Mouse (Mus musculus) liver, adult 2 months (tissue): ENCODE data around the gene Prdx6b. TPM values are rescaled to one million over a fixed set of nuclear protein-coding genes. Genes with fewer than 3 reads are reported as not detected.
A peak's percentile ranks its signal among the peaks of the same experiment; 100 is the strongest.

ENCODE experiments used
- DNase-seq: peaks from one replicate; pipeline ENCODE4 v3.0.0-alpha.2; 2011; ENCODE audit warnings: low read depth, low spot score; ENCODE audit errors: extremely low read depth
- H3K27ac ChIP-seq: fragments of 200-500 bp; replicated peaks from 2 replicates; pipeline ENCODE4 v1.5.1; 2012; ENCODE audit warnings: low read depth, mild to moderate bottlenecking, control low read depth, inconsistent platforms, low read length; ENCODE audit not compliant: insufficient read depth
- H3K27me3 ChIP-seq: fragments of 200-500 bp; 2 replicates; pipeline ENCODE4 v1.6.1; 2012; ENCODE audit warnings: mild to moderate bottlenecking, moderate library complexity, low read length, inconsistent platforms; ENCODE audit not compliant: control insufficient read depth, insufficient read depth
- H3K36me3 ChIP-seq: fragments of 200-500 bp; 2 replicates; pipeline ENCODE4 v1.6.1; 2012; ENCODE audit warnings: low read length, inconsistent platforms; ENCODE audit not compliant: control insufficient read depth, insufficient read depth
- H3K4me1 ChIP-seq: fragments of 200-500 bp; 2 replicates; pipeline ENCODE4 v1.6.1; 2011; ENCODE audit warnings: low read length; ENCODE audit not compliant: control insufficient read depth, insufficient read depth
- H3K4me3 ChIP-seq: fragments of 200-500 bp; 2 replicates; pipeline ENCODE4 v1.5.1; 2011; ENCODE audit warnings: low read depth, mild to moderate bottlenecking, control low read depth, low read length, moderate library complexity; ENCODE audit not compliant: insufficient read depth
- H3K79me2 ChIP-seq: fragments of 200-500 bp; 2 replicates; pipeline ENCODE4 v1.6.1; 2012; ENCODE audit warnings: inconsistent platforms, mild to moderate bottlenecking, low read length, moderate library complexity; ENCODE audit not compliant: control insufficient read depth, insufficient read depth
- H3K9ac ChIP-seq: fragments of 200-500 bp; 2 replicates; pipeline ENCODE4 v1.6.1; 2012; ENCODE audit warnings: low read depth, mild to moderate bottlenecking, control low read depth, inconsistent platforms, low read length
- CTCF ChIP-seq: fragments of 200-500 bp; IDR thresholded peaks from 2 replicates; pipeline ENCODE4 v1.5.1; 2011; ENCODE audit warnings: low read depth, low read length, control low read depth
- POLR2A ChIP-seq: fragments of 200-500 bp; IDR thresholded peaks from 2 replicates; pipeline ENCODE4 v1.6.1; 2011; ENCODE audit warnings: low read length, control low read depth; ENCODE audit not compliant: insufficient read depth; ENCODE audit errors: extremely low read depth
- WGBS: fragments of 180-500 bp; shearing (Covaris S2); methylation state at CpG from one replicate; pipeline ENCODE4 v1.1.7; 2018; 5-methylcytosine and 5-hydroxymethylcytosine counted together
- polyA plus RNA-seq: library from polyadenylated mRNA; depleted of rRNA; stranded (reverse); fragments of >200 nt; gene quantifications from 2 replicates; pipeline ENCODE4 v1.2.3, GENCODE M21; 2012; rRNA removed
- total RNA-seq: library from RNA; depleted of rRNA; stranded (reverse); fragments of >200 nt; gene quantifications from 2 replicates; pipeline ENCODE4 v1.2.3, GENCODE M21; 2014; rRNA removed

Prdx6b gene
- total RNA-seq (not detected in 2 replicates), polyA plus RNA-seq (not detected in 2 replicates)

- H3K4me3 ChIP-seq, result no peak within 1 kb of the TSS
- H3K9ac ChIP-seq, result no peak within 1 kb of the TSS
- H3K27ac ChIP-seq, result no peak within 1 kb of the TSS
- TF ChIP-seq POLR2A, result no peak
- no peak for TF ChIP-seq CTCF
- DNase-seq, result no peak
- H3K27me3 ChIP-seq, result no peaks in the 10 kb centered on the region
- no peaks in the 10 kb centered on the region for H3K4me1 ChIP-seq
- 81% methylated on average over 8 of the region's 8 CpGs for WGBS
- H3K79me2 ChIP-seq, result no peaks in the 10 kb centered on the region
- no peaks in the 10 kb centered on the region for H3K36me3 ChIP-seq
Observed at GRCm38 (mm10) chr2:80292172-80292571, at the start of gene Prdx6b. Gene Prdx6b (plus strand): TSS chr2:80292472.

- 32% methylated on average over 3 of the region's 3 CpGs for WGBS
- no peak for TF ChIP-seq POLR2A
- Histone ChIP-seq H3K36me3 (no peaks in the 10 kb centered on the region), H3K4me1 (no peaks in the 10 kb centered on the region), H3K27ac (no peak overlapping the region), H3K4me3 (no peak overlapping the region), H3K27me3 (no peaks in the 10 kb centered on the region), H3K9ac (no peak overlapping the region), H3K79me2 (no peaks in the 10 kb centered on the region)
- peak; percentile 46 for DNase-seq
Observed at GRCm38 (mm10) chr2:80247466-80247865, 44.8 kb upstream of the Prdx6b start.

- Histone ChIP-seq H3K4me1 (no peaks in the 10 kb centered on the region), H3K4me3 (no peak overlapping the region), H3K27ac (no peak overlapping the region), H3K79me2 (no peaks in the 10 kb centered on the region), H3K36me3 (no peaks in the 10 kb centered on the region), H3K9ac (no peak overlapping the region), H3K27me3 (no peaks in the 10 kb centered on the region)
- DNase-seq, result no peak
- TF ChIP-seq POLR2A, result no peak
- no peak for TF ChIP-seq CTCF
Observed at GRCm38 (mm10) chr2:80247868-80248267, 44.4 kb upstream of the Prdx6b start.

DNA sequence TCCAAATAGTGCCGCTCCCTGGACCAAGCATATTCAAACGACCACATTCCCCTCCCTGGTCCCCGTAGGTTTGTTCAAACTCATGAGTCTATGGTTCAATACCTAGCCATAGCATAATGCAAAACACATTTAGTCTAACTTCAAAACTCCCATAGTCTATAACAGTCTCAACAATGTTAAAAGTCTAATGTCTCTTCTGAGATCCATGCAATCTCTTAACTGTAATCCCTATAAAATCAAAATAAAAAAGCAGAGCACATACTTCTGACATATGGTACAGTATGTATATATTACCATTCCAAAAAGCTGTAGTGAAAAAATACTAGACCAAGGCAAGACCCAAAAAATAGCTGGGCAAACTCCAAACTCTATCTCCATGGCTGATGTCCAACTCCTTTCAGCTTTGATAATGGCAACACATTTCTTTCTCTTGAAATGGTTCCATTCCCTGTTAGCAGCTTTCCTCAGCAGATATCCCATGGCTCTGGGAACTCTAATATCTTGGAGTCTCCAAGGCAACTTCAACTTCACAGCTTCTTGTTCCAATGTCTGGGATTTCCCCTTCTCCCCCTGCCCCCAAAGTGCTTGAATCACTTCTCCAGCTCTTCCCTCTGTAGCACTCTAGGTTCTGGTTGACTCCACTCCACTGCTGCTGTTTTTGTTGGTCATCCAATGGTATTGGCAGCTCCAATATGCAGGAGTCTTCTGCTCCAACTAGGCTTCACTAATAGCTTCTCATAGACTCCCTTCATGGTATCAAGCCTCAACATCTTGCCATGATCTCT lies 32.2 kb upstream of the Prdx6b start:
- Histone ChIP-seq H3K27ac (no peak overlapping the region), H3K36me3 (no peaks in the 10 kb centered on the region), H3K9ac (no peak overlapping the region), H3K79me2 (no peaks in the 10 kb centered on the region), H3K4me3 (no peak overlapping the region), H3K4me1 (no peaks in the 10 kb centered on the region), H3K27me3 (no peaks in the 10 kb centered on the region)
- DNase-seq, result no peak
- TF ChIP-seq CTCF (no peak), POLR2A (no peak)
- WGBS, result 91% methylated on average over 3 of the region's 3 CpGs

- TF ChIP-seq CTCF, result peak; percentile 77
- no peak for TF ChIP-seq POLR2A
- Histone ChIP-seq H3K9ac (no peak overlapping the region), H3K27me3 (no peaks in the 10 kb centered on the region), H3K36me3 (no peaks in the 10 kb centered on the region), H3K4me1 (no peaks in the 10 kb centered on the region), H3K4me3 (peak overlapping the region; percentile 47; the same call in 1 of the 2 replicates), H3K27ac (no peak overlapping the region), H3K79me2 (no peaks in the 10 kb centered on the region)
- WGBS, result 9% methylated on average over 11 of the region's 11 CpGs
- peak; percentile 65 for DNase-seq
Observed at GRCm38 (mm10) chr2:80266894-80267293, 25.4 kb upstream of the Prdx6b start.

DNA sequence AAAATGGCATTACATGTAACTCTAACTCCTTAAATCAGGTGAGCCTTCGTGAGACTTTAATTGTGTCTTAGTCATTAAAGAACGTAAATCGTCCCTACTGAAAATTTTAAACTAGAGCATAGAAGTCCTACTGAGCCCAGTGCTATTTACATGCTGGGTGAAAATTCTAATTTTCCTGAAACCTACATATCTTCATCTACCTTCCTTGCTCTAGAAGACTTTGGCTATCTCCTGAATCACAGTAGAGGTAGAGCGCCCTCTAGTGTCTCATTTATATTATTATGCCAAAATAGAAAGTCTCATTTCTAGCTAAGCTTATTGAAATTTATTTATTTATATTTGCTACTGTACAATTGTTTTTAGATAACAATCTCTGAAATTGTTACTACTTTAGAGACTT lies 24.2 kb upstream of the Prdx6b start:
- no peaks in the 10 kb centered on the region for H3K36me3 ChIP-seq
- H3K27me3 ChIP-seq, result no peaks in the 10 kb centered on the region
- H3K27ac ChIP-seq, result no peak overlapping the region
- DNase-seq, result peak; percentile 48
- peak; percentile 52 for TF ChIP-seq CTCF
- no peak for TF ChIP-seq POLR2A
- H3K4me1 ChIP-seq, result no peaks in the 10 kb centered on the region
- H3K9ac ChIP-seq, result no peak overlapping the region
- H3K4me3 ChIP-seq, result no peak overlapping the region
- whole genome bisulfite sequencing, result 61% methylated on average over 4 of the region's 4 CpGs
- H3K79me2 ChIP-seq, result no peaks in the 10 kb centered on the region
